Mouse (Mus musculus): ENCODE results near the gene Ndufab1. TPM values are rescaled to one million over a fixed set of nuclear protein-coding genes. Genes with fewer than 3 reads are reported as not detected.

The Ndufab1 gene
- polyA plus RNA-seq, 1 experiment from 2014 or later = 632 TPM

GRCm38 (mm10) chr7:122087195-122087982 lies 14.3 kb downstream of the Ndufab1 start:
- WGBS = 87% methylated on average over 11 of the region's 11 CpGs
- H3K36me3 ChIP-seq (ENCODE audit: control insufficient read depth, insufficient read depth, low read length) = peaks cover 88% of the 10 kb centered on the region
- no peaks in the 10 kb centered on the region for H3K4me1 ChIP-seq (ENCODE audit: control insufficient read depth, insufficient read depth, low read length)
- no peaks in the 10 kb centered on the region for H3K9me3 ChIP-seq (ENCODE audit: control insufficient read depth, low read length)
- DNase-seq (ENCODE audit: low spot score) (no peak), ATAC-seq (ENCODE audit: low read depth) (no peak)
- H3K27ac ChIP-seq (replicated peaks; ENCODE audit: low read depth, low read length) = no peak overlapping the region
- no peak overlapping the region for H3K4me2 ChIP-seq (ENCODE audit: low read depth, low read length)
- H3K27me3 ChIP-seq (replicated peaks; ENCODE audit: control insufficient read depth, insufficient read depth, low read length) = no peaks in the 10 kb centered on the region
- no peak overlapping the region for H3K9ac ChIP-seq (ENCODE audit: low read depth, low read length)
- H3K4me3 ChIP-seq (ENCODE audit: low read depth, low read length) = no peak overlapping the region

- peaks cover 87% of the 10 kb centered on the region for H3K36me3 ChIP-seq (ENCODE audit: control insufficient read depth, insufficient read depth, low read length)
Observed at GRCm38 (mm10) chr7:122081071-122081470, 20.6 kb downstream of the Ndufab1 start.

GRCm38 (mm10) chr7:122079798-122080554 lies 21.7 kb downstream of the Ndufab1 start:
- ATAC-seq (ENCODE audit: low read depth) = no peak

More at GRCm38 (mm10) chr7:122081071-122081470, 20.6 kb downstream of the Ndufab1 start:
- H3K9ac ChIP-seq (ENCODE audit: low read depth, low read length) = no peak overlapping the region
- 100% methylated on average over 1 of the region's 1 CpGs for WGBS
- no peaks in the 10 kb centered on the region for H3K27me3 ChIP-seq (replicated peaks; ENCODE audit: control insufficient read depth, insufficient read depth, low read length)
- no peak for ATAC-seq (ENCODE audit: low read depth)
- H3K4me3 ChIP-seq (ENCODE audit: low read depth, low read length) = no peak overlapping the region
- no peak overlapping the region for H3K27ac ChIP-seq (replicated peaks; ENCODE audit: low read depth, low read length)
- no peak overlapping the region for H3K4me2 ChIP-seq (ENCODE audit: low read depth, low read length)
- no peaks in the 10 kb centered on the region for H3K9me3 ChIP-seq (ENCODE audit: control insufficient read depth, low read length)
- no peak for DNase-seq (ENCODE audit: low spot score)
- no peaks in the 10 kb centered on the region for H3K4me1 ChIP-seq (ENCODE audit: control insufficient read depth, insufficient read depth, low read length)

GRCm38 (mm10) chr7:122074374-122074773 lies 27.3 kb downstream of the Ndufab1 start:
- Histone ChIP-seq H3K9me3 (ENCODE audit: control insufficient read depth, low read length) (no peaks in the 10 kb centered on the region), H3K27me3 (replicated peaks; ENCODE audit: control insufficient read depth, insufficient read depth, low read length) (no peaks in the 10 kb centered on the region), H3K9ac (ENCODE audit: low read depth, low read length) (no peak overlapping the region), H3K36me3 (ENCODE audit: control insufficient read depth, insufficient read depth, low read length) (peaks cover 98% of the 10 kb centered on the region), H3K27ac (replicated peaks; ENCODE audit: low read depth, low read length) (no peak overlapping the region), H3K4me3 (ENCODE audit: low read depth, low read length) (no peak overlapping the region), H3K4me2 (ENCODE audit: low read depth, low read length) (no peak overlapping the region), H3K4me1 (ENCODE audit: control insufficient read depth, insufficient read depth, low read length) (no peaks in the 10 kb centered on the region)
- ATAC-seq (ENCODE audit: low read depth) = no peak
- WGBS = 87% methylated on average over 3 of the region's 3 CpGs
- DNase-seq (ENCODE audit: low spot score) = no peak

More at GRCm38 (mm10) chr7:122079798-122080554, 21.7 kb downstream of the Ndufab1 start:
- H3K27me3 ChIP-seq (replicated peaks; ENCODE audit: control insufficient read depth, insufficient read depth, low read length) = no peaks in the 10 kb centered on the region
- 93% methylated on average over 8 of the region's 8 CpGs for WGBS
- H3K4me2 ChIP-seq (ENCODE audit: low read depth, low read length) = no peak overlapping the region
- H3K4me3 ChIP-seq (ENCODE audit: low read depth, low read length) = no peak overlapping the region
- H3K4me1 ChIP-seq (ENCODE audit: control insufficient read depth, insufficient read depth, low read length) = no peaks in the 10 kb centered on the region
- no peaks in the 10 kb centered on the region for H3K9me3 ChIP-seq (ENCODE audit: control insufficient read depth, low read length)
- H3K9ac ChIP-seq (ENCODE audit: low read depth, low read length) = no peak overlapping the region
- peaks cover 87% of the 10 kb centered on the region for H3K36me3 ChIP-seq (ENCODE audit: control insufficient read depth, insufficient read depth, low read length)
- no peak for DNase-seq (ENCODE audit: low spot score)
- H3K27ac ChIP-seq (replicated peaks; ENCODE audit: low read depth, low read length) = no peak overlapping the region

- Histone ChIP-seq H3K4me2 (ENCODE audit: low read depth, low read length) (peak overlapping the region; percentile 69), H3K9me3 (ENCODE audit: control insufficient read depth, low read length) (no peaks in the 10 kb centered on the region), H3K27ac (replicated peaks; ENCODE audit: low read depth, low read length) (peak overlapping the region; percentile 93), H3K9ac (ENCODE audit: low read depth, low read length) (peak overlapping the region; percentile 97), H3K4me3 (ENCODE audit: low read depth, low read length) (peak overlapping the region; percentile 100), H3K4me1 (ENCODE audit: control insufficient read depth, insufficient read depth, low read length) (peaks cover 19% of the 10 kb centered on the region), H3K27me3 (replicated peaks; ENCODE audit: control insufficient read depth, insufficient read depth, low read length) (no peaks in the 10 kb centered on the region), H3K36me3 (ENCODE audit: control insufficient read depth, insufficient read depth, low read length) (peaks cover 41% of the 10 kb centered on the region)
- DNase-seq (ENCODE audit: low spot score) (no peak), ATAC-seq (ENCODE audit: low read depth) (no peak; the same call in none of the 2 replicates)
- 3% methylated on average over 19 of the region's 58 CpGs for WGBS
Observed at GRCm38 (mm10) chr7:122067517-122068381, 33.9 kb downstream of the Ndufab1 start.

- Histone ChIP-seq H3K36me3 (ENCODE audit: control insufficient read depth, insufficient read depth, low read length) (peaks cover 39% of the 10 kb centered on the region), H3K4me2 (ENCODE audit: low read depth, low read length) (peak within 1 kb of the TSS; percentile 69), H3K9ac (ENCODE audit: low read depth, low read length) (peak within 1 kb of the TSS; percentile 97), H3K4me1 (ENCODE audit: control insufficient read depth, insufficient read depth, low read length) (peaks cover 19% of the 10 kb centered on the region), H3K27ac (replicated peaks; ENCODE audit: low read depth, low read length) (peak within 1 kb of the TSS; percentile 93), H3K9me3 (ENCODE audit: control insufficient read depth, low read length) (no peaks in the 10 kb centered on the region), H3K27me3 (replicated peaks; ENCODE audit: control insufficient read depth, insufficient read depth, low read length) (no peaks in the 10 kb centered on the region), H3K4me3 (ENCODE audit: low read depth, low read length) (peak within 1 kb of the TSS; percentile 100)
- under 1% methylated on average over 48 of the region's 60 CpGs for WGBS
- ATAC-seq (ENCODE audit: low read depth) (peak; percentile 99), DNase-seq (ENCODE audit: low spot score) (peak; percentile 99)
Observed at GRCm38 (mm10) chr7:122066945-122067516, 34.7 kb downstream of the Ndufab1 start, which contains the start of the genes Ubfd1 and Ears2. Ubfd1 (plus strand) TSS chr7:122067175. Ears2 (minus strand) TSS chr7:122067263.

- DNase-seq (ENCODE audit: low spot score) (no peak), ATAC-seq (ENCODE audit: low read depth) (peak; percentile 53; the same call in 1 of the 2 replicates)
- Histone ChIP-seq H3K4me2 (ENCODE audit: low read depth, low read length) (peak overlapping the region; percentile 69), H3K4me1 (ENCODE audit: control insufficient read depth, insufficient read depth, low read length) (peaks cover 19% of the 10 kb centered on the region), H3K4me3 (ENCODE audit: low read depth, low read length) (peak overlapping the region; percentile 100), H3K9ac (ENCODE audit: low read depth, low read length) (peak overlapping the region; percentile 97), H3K27ac (replicated peaks; ENCODE audit: low read depth, low read length) (peak overlapping the region; percentile 93), H3K9me3 (ENCODE audit: control insufficient read depth, low read length) (no peaks in the 10 kb centered on the region), H3K27me3 (replicated peaks; ENCODE audit: control insufficient read depth, insufficient read depth, low read length) (no peaks in the 10 kb centered on the region), H3K36me3 (ENCODE audit: control insufficient read depth, insufficient read depth, low read length) (peaks cover 38% of the 10 kb centered on the region)
- WGBS = 16% methylated on average over 31 of the region's 31 CpGs
Observed at GRCm38 (mm10) chr7:122066102-122066944, 35.4 kb downstream of the Ndufab1 start.

Data from embryonic facial prominence, embryonic 14.5 days (tissue).